Mouse (Mus musculus) kidney, postnatal 14 days (tissue): ENCODE results near the gene Kcne1.

ENCODE experiments used
- DNase-seq: peaks from one replicate; pipeline ENCODE4 v3.0.0; 2022; ENCODE audit warnings: mixed read lengths

Kcne1 gene

DNA sequence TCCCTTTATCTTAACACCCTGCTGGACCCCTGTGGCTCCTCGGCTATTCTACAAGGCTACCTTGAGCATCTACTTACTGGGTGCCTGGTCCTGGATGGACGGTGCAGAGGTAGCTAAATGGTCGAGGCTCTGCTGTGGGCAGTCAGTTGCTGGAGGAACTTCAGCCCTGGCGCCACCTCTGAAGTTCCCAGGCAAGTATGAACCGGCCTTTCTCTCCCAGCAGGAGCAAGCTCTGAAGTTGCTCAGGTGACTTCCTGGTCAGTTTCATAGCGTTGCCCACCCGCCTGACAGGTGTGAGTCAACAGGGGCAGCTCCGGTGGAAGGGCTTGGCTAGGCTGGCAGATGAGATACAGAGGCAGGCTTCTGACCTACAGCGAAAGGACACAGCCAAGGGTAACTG is at the start of gene Kcne1:
Gene Kcne1 (minus strand): TSS at position 240 of the 400 bp plus-strand sequence.
- DNase-seq, result no peak

DNA sequence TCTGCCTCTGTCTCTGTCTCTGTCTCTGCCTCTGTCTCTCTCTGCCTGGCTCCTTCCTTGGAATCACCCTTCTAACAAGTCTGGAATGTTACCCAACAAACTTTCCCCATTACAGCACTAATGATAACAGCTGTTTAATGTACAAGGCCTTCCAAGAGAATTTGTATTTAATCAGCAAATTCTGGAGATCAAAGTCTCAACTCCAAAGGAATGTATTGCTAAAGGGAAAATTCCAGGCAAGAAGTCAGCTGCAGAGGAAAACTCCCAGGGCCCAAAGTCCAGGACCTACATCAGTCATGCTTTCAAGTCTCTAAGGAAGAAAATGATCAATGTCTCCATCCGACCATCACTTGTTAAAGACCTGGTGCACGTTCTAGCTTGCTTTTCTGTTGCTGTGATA is 48.6 kb upstream of the Kcne1 start:
- DNase-seq, result peak; percentile 74

DNA sequence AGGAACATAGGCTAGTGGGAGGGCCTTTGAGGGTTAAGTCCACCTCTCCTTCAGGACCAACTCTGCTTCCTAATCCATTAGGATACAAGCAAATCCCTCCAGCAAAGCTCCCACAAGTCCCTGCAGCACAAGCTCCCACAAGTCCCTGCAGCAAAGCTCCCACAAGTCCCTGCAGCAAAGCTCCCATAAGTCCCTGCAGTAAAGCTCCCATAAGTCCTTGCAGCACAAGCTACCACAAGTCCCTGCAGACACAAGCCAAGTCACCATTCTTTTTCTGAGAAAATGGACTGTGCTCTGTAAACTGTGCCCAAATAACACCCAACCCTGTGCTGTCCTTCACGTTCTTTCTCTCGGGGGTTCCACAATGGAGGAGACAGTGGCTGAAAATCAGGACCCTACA is 44.9 kb upstream of the Kcne1 start:
- no peak for DNase-seq

DNA sequence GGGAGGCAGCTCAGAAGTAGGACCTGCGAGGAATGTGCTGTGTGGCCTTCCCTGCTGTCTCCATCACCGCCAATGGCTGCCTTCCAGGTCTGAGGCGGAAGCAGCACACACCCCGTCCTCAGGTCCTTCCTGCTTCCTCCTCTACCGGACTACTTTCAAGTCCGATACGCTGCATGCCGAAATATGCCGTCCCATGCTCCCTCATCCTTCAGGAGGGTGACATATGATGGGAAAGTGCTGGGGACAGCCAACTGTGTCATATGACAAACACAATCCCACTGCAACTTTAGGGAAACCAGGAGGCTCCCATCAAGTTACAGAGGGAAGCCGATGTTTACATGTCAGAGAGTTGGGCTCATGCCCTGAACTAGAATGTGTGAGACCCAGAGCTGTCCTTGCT is 43.8 kb upstream of the Kcne1 start:
- peak; percentile 39 for DNase-seq

DNA sequence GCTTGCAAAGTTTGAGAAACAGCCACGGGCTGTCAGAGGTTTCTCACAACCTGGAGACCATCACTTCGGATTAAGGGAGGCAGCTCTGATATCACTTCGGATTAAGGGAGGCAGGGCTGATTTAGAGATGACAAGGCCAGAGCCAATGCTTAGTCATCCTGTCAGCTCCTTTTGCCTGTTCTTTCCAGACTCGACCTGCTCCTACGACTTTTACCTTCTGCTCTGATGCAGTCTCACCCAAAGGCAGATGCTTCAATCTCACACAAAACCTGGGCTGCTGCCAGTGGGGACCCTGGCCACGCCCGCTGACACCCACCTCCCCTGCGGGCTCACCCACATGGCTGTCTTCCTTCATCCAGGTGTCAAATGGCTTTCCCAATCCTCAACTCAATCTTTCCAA is 42.9 kb upstream of the Kcne1 start:
- no peak for DNase-seq

DNA sequence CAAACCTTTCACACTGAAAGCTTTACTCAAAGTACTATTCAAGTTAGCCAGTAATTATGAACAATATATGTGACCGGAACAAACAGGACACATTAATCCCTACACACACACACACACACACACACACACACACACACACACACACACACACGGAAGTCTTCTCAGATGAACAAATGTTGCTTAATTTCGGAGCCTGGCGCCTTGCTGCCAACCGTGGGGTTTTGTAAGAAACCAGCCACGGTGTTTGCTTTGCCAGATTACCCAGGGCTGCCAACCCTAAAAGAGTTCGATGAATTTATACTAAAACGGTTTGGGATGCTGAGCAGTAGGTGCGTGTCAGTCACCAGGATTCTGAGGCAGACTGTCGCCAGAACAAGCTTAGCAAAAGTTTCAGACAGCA is 41.9 kb upstream of the Kcne1 start:
- no peak for DNase-seq

DNA sequence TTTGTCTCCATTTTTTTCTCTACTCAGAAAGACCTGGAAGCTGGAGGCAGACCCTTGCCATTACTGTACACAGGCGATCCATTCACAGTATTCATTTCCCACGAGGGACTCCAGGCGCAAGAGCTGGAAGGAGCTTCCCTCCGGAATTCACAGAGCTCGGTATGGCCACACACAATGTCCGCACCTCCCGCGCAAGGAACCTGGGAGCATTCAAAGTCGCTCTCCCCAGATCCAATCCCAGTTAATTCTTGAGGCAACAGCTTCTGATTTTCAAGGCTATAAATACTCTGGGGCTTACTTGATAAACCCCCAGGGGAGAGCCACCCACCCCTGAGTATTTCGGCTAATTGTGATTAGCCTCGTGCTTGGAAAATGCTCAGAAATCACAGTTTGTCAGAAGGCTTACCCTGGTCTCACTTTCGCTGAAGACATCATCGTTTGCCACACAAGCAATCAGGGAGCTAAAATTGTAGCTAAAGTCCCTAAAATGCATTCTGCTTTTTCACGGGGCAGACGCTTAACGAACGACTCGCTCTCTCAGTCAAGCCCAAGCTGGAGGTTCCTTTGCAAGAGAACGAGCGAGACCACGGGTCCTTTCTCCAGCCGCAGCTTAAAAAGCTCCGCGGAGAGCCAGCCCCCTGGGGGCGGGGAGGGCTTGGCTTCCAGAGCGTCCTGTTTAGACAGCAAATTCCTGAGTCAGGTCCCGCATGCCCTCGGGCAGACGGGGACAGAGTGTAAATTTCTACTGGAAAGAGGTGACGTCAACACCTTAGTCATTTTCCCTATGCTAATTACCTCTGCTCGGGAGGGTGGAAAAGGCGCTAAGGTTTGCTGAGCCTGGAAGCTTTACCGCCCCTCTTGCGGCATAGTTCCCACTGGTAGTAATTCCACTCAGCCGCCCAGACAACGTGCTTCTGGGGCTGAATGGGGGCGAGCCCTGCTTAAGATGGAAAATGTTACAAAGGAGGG is 40.5 kb upstream of the Kcne1 start:
- peak; percentile 96 for DNase-seq

DNA sequence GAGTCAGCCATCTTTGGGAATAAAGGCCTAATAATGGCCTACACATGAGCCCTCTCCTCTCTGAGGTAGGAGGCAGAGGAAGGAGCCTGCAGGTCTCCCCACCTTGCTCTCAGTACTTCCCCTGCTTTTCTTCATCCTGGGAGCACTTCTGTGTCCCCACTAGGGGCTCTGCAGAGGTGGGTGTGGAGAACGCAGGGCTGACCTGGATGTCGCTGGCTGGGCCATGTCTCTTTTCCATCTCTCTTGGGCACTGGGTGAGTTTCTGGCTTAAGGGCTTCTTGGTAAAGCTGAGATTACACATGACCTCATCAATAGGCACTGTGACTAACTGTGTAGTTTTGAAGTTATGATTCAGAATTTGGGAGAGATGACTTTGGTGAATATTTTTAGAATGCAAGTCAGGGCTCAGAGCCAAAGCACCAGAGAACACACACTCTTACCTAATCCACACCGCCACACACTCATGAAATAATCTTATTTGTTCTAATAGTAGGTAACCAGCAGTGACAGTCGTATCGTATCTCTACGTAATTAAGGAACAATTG is 39.4 kb upstream of the Kcne1 start:
- DNase-seq, result no peak

DNA sequence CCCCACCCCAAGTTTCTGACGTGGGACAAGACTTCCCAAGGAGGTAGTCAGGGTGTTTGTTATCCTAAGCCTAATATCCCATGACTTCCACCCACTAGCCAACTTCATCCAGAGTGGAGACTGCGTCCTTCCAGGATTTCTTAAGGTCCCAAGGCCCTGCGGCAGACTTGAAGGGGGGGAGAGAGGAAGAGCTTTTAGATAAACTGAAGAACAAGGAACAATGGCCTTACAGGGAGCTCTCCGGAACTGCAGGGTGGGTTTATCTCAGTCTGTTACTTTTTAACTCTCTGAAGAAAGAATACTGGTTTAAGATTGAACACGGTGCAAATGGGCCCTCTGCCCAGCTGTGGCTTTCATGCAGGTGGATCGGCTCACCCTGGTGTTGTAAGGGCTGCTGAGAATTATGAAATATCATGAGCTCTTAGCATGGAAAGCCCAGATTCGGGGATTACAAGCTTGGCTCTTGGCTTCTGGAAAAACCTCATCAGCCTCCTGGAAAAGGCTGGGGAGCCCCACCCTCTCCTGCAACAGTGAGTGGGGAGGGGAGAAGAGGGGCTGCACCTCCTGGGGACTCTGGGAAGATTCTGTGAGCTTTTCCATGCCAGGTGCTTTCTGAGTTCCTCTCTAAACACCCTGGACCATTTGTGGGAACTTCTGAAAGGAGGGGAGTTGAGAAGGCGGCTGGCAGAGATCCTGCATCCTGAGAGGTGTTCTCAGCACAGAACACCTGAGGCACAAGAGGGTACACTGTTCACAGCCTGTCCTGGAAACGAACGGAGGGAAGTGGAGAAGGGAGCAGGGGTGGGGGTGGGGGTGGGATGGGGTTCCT is 38.7 kb upstream of the Kcne1 start:
- DNase-seq, result peak; percentile 57

DNA sequence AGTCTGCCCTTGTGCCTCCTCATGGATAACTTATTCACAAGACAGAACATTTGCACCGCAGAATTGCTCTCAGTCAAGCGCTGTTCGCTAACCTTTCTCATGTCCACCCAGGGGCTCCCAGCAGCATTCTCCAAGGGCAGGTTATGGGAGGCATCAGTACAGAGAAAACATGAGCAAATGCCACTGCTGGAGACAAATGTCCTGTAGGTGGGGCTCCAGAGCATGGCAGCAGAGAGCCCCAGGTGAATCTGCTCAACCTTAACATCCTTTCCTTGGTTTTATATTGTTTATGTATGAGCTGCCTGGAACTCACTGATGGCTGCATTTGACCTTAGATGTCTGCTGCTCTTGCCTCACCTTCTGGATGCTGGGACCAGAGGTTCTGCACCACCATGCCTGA is 34.5 kb upstream of the Kcne1 start:
- no peak for DNase-seq

DNA sequence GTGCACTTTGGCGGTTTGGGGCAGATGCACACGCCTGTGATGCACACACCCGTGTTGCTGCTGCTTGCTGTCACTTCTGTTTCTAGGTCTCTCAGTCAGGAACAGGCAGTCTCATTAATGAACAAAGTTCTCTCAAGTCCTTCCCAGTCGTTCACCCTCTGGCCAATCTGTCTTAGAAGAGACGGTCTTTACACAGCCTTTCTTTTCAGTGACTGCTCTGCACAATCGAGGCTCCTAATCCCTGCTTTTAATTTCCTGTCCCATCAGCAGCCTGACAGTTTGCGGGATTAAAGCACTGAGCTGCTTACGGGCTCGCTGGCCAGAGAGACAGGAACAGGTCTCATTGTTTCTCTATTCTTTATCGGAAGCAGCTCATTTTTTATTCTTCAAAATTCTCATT is 28.4 kb upstream of the Kcne1 start:
- DNase-seq, result no peak

DNA sequence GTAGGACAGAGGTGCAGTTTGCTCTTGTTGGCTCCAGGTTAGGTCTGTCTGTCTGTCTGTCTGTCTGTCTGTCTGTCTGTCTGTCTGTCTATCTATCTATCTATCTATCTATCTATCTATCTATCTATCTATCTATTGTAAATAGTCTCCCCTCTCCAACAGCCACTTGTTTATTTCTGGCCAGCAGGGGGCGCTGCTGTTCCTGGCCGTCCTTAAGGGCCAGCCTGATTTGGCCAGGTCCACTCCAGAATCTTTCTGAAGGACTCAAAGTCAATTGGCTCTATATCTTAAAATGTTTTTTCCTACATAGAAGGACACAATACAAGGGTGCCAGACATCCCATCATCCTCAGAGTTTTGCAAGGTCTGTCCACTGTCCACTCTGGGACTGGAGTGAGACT is 25.8 kb upstream of the Kcne1 start:
- peak; percentile 75 for DNase-seq

DNA sequence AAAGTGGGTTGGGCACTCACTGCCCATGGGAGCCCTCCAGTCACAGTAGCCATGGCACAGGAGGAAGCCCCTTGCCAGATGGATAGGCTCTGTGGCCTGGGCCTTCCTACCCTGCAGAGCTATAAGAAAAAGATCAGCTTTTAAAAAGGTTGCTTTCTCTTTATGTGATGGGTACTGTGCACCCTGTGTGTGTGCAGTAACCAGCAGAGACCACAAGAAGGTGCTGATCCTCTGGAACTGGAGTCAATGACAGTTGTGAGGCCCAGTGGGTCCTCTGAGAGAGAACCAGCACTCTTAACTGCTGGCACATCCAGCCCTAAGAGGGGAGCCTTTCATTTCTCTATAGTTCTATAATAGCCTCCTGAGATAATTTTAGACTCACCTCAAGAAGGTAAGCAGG is 24.1 kb upstream of the Kcne1 start:
- DNase-seq, result no peak

DNA sequence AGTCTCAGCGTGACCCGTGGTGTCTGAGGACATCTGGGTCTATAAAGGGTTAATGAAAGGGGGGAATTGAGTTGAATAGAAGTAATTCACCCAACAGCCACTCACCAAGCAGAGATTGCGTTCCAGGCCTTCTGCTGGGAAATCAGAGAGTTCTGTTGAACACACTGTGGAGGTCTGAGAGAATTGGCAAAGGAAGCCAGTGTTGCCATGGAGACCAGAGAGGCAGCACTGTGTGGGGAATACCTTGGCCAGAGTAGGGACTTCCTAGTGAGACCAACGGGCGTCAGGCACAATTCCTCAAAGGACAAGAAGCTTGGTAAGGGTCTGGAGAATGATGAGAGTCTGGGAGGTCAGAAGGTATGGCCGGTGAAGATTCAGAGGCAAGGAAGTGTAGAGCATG is 23.2 kb upstream of the Kcne1 start:
- no peak for DNase-seq

DNA sequence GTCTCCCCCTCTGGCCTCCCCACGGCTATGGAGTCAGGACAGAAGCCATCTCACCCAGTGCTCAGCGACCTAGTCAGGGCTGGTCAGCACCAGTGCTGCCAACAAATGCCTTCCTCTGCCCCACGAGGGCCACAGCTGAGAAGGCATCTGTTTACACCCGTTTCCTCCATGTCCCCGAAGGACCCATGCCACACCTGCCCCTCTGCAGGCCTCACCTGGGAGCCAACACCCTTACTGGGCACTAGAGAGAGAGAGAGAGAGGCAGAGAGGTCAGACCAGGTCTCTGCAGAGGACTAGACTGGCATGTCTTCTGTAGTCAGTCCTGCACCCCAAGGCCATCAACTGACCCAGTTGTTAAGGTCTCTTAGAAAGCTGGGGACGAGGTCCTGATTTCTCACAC is 21.8 kb upstream of the Kcne1 start:
- DNase-seq, result no peak

DNA sequence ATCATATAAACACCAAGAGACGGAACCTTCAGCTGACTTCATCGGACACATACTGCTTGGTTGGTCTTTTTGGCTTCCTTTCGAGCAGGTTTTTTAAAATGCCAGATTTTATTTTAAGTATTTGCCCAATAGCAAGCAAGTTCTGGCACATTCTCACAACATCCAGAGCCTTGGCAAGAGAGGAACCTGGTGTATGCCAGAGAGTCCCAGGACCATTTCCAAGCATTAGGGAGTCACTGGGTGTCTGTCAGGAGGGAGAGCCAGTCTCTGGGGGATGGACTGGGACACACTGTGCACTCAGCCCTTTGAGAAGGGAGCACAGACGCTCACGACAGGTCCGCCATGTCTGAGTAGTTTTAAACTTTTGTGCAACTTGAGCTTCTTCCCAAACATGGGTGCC is 17.7 kb upstream of the Kcne1 start:
- no peak for DNase-seq

DNA sequence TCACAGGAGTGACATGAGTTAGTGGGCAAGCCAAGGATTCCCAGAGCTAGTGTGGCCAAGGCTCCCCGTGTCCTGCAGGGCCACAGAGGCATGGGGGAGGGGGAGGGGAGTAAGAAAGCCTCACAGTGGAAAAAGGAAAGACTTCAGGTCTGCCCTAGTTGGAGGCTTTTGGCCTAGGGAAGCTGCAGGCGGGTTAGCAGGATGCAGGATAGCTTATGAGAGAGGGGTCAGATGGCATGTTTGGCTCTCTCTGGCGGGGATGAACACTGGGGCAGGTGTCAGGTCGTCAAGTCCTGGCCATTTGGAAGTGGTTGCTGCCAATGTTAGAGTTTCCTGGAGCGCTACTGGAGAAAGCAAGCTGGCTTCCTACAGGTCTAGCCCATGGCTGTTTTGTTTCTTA is 12.4 kb upstream of the Kcne1 start:
- DNase-seq, result no peak

DNA sequence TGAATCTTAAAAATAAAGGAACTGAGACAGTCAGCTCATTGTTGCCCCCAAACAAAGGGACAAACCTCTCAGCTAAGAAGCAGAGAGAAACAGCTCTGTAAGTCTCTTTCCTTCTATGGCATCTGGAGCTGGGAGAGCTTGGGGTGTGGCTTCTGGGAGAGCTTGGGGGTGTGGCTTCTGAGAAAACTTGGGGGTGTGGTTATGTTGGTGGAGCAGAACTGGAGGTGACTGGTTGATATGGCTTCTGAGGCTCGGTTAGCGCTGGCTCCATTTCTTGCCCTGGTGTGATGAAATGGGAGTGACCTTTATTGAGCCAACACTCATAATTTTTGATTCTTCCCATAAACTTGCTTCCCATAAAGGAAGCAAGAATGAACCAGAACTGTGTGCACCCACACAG is 10.0 kb upstream of the Kcne1 start:
- peak; percentile 62 for DNase-seq

DNA sequence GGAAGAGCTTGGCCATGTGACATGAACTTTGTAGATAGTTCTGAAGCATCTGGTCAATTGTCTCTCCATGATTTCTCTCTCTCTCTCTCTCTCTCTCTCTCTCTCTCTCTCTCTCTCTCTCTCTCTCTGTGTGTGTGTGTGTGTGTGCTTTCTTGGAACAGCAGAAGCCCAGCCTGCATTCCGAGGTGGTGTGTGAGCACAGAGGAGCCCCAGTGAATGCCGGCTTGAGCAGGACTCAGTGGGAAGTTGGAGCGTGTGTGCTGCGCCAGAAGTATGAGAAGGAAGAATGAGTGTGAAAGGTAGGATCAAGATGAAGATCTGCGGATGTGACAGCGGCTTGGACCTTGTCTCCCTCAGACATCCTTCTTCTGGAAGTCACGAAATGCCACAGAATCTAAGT is 6.2 kb upstream of the Kcne1 start:
- no peak for DNase-seq

DNA sequence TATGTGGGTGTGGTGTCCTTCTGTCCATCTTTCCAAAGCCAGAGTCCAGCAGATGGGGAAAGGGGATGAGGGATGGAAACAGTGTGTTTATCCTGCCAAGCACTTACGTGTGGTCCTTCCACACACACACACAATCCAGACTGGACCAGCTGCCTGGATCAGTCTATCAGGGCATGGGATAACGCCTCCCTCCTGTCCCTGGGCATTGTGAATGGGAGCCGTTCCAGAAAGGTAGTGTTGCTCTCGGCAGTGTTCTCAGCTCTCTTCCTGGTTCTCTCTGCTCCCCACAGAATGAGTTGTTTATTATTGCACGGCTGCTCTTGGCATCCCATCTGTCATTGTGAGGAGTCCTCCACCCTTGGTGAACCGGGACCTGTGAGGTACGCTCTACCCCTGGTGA is 1.4 kb upstream of the Kcne1 start:
- no peak for DNase-seq

DNA sequence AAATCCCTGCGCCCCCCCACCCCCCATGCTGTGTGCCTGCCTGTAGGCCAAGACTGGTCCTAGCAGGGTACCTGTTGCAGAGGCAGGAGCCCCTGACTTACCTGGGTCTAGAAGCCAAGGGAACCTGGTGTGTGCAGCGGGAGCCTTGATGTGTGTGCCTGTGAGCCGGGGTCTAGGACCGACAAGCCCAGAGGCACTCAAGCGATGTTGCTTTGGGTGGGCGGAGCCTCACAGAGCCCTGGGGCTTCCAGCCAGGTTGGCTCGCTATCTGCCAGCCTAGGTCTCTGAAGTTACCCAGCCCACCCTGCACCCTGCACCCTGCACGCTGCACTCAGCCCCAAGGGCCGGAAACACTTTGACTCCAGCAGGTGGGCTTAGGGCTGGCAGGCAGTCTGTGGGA is 534 bp downstream of the Kcne1 start:
- DNase-seq, result no peak

DNA sequence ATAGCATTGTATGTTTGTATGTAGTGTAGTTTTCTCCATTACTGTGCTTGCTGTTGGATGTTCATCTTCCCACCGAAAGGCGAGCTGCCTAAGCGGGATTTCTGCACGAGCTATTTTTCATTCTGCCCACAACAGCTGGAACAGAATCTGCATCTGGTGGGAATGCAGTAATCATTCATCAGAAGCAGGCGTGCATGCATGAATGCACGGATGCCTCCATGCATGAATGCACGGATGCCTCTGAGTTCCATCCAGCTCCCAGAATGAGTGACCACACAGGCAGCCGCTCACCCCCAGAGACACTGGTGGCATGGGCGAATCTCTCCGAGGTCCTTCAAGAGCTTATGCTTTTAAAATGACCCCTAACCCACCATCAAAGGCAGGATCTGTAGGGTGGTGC is 1.7 kb downstream of the Kcne1 start:
- no peak for DNase-seq

DNA sequence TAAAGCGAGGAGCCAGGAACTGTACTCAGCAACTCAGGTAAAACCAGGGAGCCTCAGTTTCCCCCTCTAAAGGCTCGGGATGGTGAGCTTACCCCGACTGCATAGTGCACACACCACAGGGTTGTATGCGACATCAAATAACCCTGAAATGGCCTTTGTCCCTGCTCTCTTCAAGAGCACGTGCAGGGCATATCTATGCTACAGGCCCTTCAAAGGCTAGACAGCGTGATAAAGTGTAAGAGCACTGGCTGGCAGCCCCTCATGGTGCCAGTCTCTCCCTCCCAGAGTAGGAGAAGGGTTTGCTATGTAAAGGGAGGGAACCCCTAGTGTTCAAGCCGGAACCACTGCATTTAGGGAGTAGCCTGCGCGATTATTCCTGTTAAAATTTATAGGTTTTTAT is 2.2 kb downstream of the Kcne1 start:
- DNase-seq, result no peak

DNA sequence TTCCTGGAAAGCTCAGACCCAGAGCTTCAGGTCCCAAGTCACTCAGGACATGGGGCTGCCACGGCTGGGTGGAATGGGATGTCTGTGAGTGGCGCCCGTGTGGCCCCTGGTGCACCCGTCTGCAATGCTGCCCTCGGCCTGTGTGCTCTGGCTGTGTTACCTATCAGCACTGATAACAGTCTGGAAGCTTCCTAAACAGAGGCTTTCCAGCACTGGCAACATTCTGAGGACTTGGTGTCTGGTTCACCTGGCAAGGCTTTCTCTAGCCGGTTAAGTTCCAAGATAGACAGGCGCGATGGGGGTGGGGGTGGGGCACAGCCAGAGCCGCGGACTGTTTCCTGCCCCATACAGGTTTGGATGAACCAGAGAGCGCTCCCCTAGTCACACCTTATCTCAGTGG is 3.3 kb downstream of the Kcne1 start:
- no peak for DNase-seq
